Mouse (Mus musculus) retina, adult 2 months (tissue): ENCODE data around the gene Vamp2.

Experiments used
- DNase-seq: peaks from one replicate; pipeline ENCODE4 v3.0.0-alpha.2; 2012; ENCODE audit warnings: low read depth, low spot score

Gene Vamp2

GRCm38 (mm10) chr11:69064259-69065133, 23.8 kb upstream of the Vamp2 start:
- no peak for DNase-seq

GRCm38 (mm10) chr11:69065394-69065925, 22.8 kb upstream of the Vamp2 start:
- no peak for DNase-seq

DNA sequence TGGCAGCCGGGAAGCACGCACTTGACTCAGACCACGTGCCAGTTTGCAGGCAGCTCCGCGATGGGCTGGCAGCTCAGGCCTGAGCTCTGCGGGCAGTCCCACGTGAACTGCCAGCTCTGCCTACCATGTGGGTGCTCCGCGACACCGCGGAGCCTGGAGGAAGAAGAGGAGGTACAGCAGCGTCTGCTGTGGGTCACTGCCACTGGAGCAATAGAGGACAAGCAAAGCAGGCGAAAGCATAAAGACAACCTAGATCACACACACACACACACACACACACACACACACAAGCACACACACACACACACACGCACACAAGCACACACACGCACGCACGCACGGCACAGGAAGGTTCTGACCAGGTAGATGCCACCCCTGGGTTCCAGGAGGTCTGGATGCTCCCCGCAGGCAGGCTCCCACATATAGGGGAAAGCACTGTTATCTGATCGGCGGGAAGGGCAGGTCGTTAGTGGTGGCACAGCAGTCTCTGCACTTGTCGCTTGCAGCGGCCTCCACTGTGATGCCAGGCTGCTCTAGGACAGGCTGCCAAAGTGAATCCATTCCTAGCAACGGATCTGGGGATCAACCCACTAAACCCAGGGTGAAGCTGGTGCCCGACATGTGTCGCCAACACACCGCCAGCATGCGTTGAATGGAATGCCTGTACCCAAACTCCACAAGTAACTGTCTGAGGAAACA, 22.0 kb upstream of the Vamp2 start:
- no peak for DNase-seq

- peak; percentile 77 for DNase-seq
Measured at GRCm38 (mm10) chr11:69066956-69067355, 21.3 kb upstream of the Vamp2 start.

- no peak for DNase-seq
Measured at GRCm38 (mm10) chr11:69067601-69068000, 20.7 kb upstream of the Vamp2 start.

GRCm38 (mm10) chr11:69070093-69070492, 18.2 kb upstream of the Vamp2 start:
- DNase-seq = no peak

GRCm38 (mm10) chr11:69070590-69071222, 17.6 kb upstream of the Vamp2 start, which contains the start of gene Tmem107:
Tmem107 (plus strand) TSS chr11:69070806.
- DNase-seq = peak; percentile 86

GRCm38 (mm10) chr11:69071262-69071661, 17.0 kb upstream of the Vamp2 start:
- DNase-seq = no peak

GRCm38 (mm10) chr11:69072234-69072633, 16.1 kb upstream of the Vamp2 start:
- no peak for DNase-seq

GRCm38 (mm10) chr11:69072666-69073064, 15.6 kb upstream of the Vamp2 start:
- DNase-seq = no peak

GRCm38 (mm10) chr11:69073065-69073888, 15.0 kb upstream of the Vamp2 start:
- DNase-seq = peak; percentile 93

DNA sequence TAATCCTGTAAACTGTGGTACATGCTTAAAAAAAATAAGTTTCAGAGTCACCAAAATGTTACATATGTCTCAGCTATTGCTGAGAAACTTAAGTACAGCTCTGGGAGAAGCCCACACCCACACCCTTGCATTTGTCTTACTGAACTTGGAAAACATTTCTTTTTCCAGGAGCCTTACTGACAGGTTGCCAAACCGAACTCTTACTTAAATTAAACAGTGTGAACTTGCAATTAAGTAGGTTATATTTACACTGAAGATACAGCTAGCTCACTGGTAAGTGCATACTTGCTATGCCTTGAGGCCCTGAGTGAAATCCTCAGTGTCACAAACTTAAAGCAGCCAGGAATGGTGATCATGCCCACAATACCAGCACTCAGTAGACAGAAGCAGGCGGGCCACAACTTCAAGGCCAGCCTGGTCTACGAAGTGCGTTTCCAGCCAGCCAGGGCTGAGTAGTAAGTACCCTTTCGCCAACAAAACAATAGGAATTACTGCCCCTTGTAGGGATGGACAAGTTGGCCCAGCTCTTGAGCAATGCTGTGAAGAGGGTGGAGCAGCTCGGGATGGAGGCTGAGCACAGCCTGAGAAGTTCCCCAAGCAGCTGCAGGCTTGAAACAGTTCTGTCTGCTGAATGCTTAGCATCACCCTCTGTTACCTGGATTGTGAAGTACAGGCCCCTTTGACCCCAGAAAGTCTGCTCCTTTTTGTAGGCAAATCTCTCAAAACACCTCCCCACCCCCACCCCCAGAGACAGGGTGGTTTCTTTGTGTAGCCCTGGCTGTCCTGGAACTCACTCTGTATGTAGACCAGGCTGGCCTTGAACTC, 14.1 kb upstream of the Vamp2 start:
- DNase-seq = no peak

- no peak for DNase-seq
Measured at GRCm38 (mm10) chr11:69074776-69075069, 13.6 kb upstream of the Vamp2 start.

- DNase-seq = no peak
Measured at GRCm38 (mm10) chr11:69075764-69076479, 12.4 kb upstream of the Vamp2 start.

- DNase-seq = no peak
Measured at GRCm38 (mm10) chr11:69076572-69076971, 11.7 kb upstream of the Vamp2 start.

GRCm38 (mm10) chr11:69077316-69077715, 11.0 kb upstream of the Vamp2 start:
- DNase-seq = no peak

- DNase-seq = no peak
Measured at GRCm38 (mm10) chr11:69078041-69078440, 10.2 kb upstream of the Vamp2 start.

GRCm38 (mm10) chr11:69078805-69079438, 9.4 kb upstream of the Vamp2 start:
- no peak for DNase-seq

GRCm38 (mm10) chr11:69080102-69080854, 8.0 kb upstream of the Vamp2 start:
- no peak for DNase-seq
